Mouse (Mus musculus) spleen, adult 2 months (tissue): ENCODE measurements around the gene Rcc2. TPM values are rescaled to one million over a fixed set of nuclear protein-coding genes. Genes with fewer than 3 reads are reported as not detected.

Source experiments
- DNase-seq, 2 experiments: peaks; one replicate each; pipeline versions ENCODE4 v3.0.0 to v3.0.0-alpha.2; 2012 to 2021; ENCODE audit warnings: low spot score in 2 of 2, low read depth in 1 of 2
- H3K27ac ChIP-seq: fragments of 200-500 bp; 2 replicates; pipeline ENCODE4 v1.5.1; 2012; ENCODE audit warnings: low read length, inconsistent platforms; ENCODE audit not compliant: insufficient read depth
- H3K27me3 ChIP-seq: fragments of 200-500 bp; 2 replicates; pipeline ENCODE4 v1.6.1; 2012; ENCODE audit warnings: mild to moderate bottlenecking, moderate library complexity, low read length, inconsistent platforms; ENCODE audit not compliant: control insufficient read depth, insufficient read depth
- H3K36me3 ChIP-seq: fragments of 200-500 bp; 2 replicates; pipeline ENCODE4 v1.6.1; 2012; ENCODE audit warnings: mild to moderate bottlenecking, low read length, inconsistent platforms; ENCODE audit not compliant: control insufficient read depth, insufficient read depth
- H3K4me1 ChIP-seq: fragments of 200-500 bp; 2 replicates; pipeline ENCODE4 v1.6.1; 2011; ENCODE audit warnings: inconsistent platforms; ENCODE audit not compliant: control insufficient read depth, insufficient read depth, insufficient read length
- H3K4me3 ChIP-seq: fragments of 200-500 bp; 2 replicates; pipeline ENCODE4 v1.5.1; 2011; ENCODE audit warnings: mild to moderate bottlenecking, inconsistent platforms; ENCODE audit not compliant: insufficient read depth, insufficient read length; ENCODE audit errors: extremely low read depth
- CTCF ChIP-seq: fragments of 200-500 bp; IDR thresholded peaks from 2 replicates; pipeline ENCODE4 v1.5.1; 2011; ENCODE audit warnings: mild to moderate bottlenecking, inconsistent platforms; ENCODE audit not compliant: insufficient read depth, insufficient read length, insufficient replicate concordance; ENCODE audit errors: extremely low read depth
- POLR2A ChIP-seq: fragments of 200-500 bp; IDR thresholded peaks from 2 replicates; pipeline ENCODE4 v1.6.1; 2011; ENCODE audit warnings: low read depth, low read length, inconsistent platforms
- WGBS: fragments of 180-500 bp; shearing (Covaris S2); methylation state at CpG from one replicate; pipeline ENCODE4 v1.1.7; 2018; 5-methylcytosine and 5-hydroxymethylcytosine counted together
- polyA plus RNA-seq: library from polyadenylated mRNA; depleted of rRNA; stranded (reverse); fragments of >200 nt; gene quantifications from 2 replicates; pipeline ENCODE4 v1.2.3, GENCODE M21; 2012

Rcc2 gene
- polyA plus RNA-seq, 1 experiment = 86.9 TPM

DNA sequence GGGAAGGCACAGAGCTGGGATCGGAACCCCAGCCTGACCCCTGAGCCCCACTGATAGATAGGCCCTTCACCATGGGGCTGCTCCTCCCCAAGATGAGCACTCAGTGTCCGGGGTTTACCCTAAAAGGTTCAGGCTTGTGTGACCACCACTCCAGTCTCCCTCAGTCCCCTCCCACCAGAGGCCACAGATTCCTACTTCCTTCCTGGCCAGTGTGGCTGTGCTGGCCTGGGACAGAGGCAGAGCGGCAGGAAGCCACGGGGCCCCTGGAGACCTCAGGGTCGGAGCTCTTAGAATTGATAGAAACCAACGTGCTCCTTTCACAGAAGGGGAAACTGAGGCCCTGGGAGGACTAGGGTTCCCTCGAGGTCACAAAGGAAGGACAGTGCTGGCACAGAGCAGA, 37.9 kb upstream of the Rcc2 start:
- H3K4me3 ChIP-seq = no peak overlapping the region
- no peaks in the 10 kb centered on the region for H3K36me3 ChIP-seq
- no peak for TF ChIP-seq CTCF
- TF ChIP-seq POLR2A = no peak
- H3K27ac ChIP-seq = no peak overlapping the region
- no peak for DNase-seq
- no peaks in the 10 kb centered on the region for H3K27me3 ChIP-seq
- WGBS = 15% methylated on average over 7 of the region's 7 CpGs
- no peaks in the 10 kb centered on the region for H3K4me1 ChIP-seq

DNA sequence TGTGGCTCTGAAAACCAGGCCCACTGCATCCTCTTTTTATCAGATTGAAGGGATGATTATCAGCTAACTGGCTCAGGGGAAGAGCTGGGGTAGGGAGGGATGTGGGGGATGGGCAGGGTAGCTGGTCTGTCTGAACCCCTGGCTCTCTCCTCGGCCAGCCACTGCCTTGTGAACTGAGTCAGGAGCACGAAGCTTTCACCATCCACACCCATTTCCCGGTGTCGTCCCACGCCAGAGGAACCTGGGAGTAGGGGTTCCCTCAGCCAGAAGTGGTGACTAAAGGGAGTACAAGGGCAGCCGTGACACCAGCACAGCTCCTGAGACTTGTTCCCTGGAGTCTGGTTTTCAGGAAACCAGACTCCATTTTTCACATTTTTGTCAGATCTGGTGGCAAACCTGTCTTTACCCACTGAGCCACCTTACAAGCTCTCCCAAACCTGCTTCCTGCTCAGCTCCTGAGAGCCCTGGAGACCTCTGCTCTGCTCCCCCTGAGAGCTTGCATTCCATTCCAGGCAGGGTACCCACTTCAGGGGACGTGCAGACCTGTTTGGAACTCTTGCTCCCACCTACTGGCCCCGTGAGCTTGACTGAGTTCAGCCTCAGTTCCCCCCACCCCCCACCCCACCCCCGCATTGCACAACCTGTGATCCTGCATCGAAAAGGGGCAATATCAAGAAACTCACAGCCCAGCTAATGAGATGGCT, 37.3 kb upstream of the Rcc2 start:
- H3K27ac ChIP-seq = no peak overlapping the region
- no peak for DNase-seq
- no peaks in the 10 kb centered on the region for H3K4me1 ChIP-seq
- TF ChIP-seq POLR2A (no peak), CTCF (no peak)
- WGBS = 46% methylated on average over 10 of the region's 10 CpGs
- H3K27me3 ChIP-seq = no peaks in the 10 kb centered on the region
- H3K36me3 ChIP-seq = no peaks in the 10 kb centered on the region
- no peak overlapping the region for H3K4me3 ChIP-seq

DNA sequence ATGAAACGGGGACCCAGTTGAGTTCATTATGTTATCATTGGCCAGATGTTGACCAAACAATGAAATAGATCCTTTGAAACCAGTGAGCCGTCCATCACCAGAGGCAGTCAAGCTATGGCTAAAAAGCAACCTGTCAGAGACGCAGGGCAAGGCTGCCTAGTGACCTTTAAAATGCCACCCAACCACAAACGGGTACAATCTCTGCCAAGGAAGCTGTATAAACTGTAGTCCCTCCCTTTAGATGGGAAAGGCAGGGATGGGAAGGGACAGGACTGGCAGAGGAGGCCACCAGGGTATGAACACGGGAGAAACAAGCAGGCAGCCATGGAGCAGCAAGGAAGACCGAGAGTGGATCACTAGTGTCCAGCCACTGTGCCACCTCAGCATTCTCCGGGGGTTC, 35.3 kb upstream of the Rcc2 start:
- Histone ChIP-seq H3K36me3 (no peaks in the 10 kb centered on the region), H3K27me3 (no peaks in the 10 kb centered on the region), H3K4me3 (no peak overlapping the region), H3K27ac (no peak overlapping the region), H3K4me1 (no peaks in the 10 kb centered on the region)
- TF ChIP-seq POLR2A (no peak), CTCF (no peak)
- DNase-seq = no peak
- 89% methylated on average over 7 of the region's 7 CpGs for WGBS

DNA sequence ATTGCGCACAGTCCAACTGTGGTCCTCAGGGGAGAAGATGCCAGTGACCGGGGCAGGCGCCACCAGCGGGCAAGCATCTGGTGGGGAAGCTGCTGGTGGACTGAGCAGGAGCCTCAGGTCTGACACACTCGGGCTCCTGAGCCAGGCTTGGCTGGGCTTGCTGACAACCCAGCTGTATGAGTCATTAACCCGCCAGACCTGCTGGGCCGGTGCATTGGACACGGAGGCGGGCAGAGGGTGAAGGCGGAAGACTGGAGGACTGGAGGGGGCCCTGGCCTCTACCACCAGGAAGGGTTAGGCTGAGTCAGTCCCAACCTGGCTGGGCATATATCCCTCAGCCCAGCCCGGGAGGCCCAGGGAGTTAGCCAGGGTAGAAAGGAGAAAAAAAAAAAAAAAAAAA, 34.6 kb upstream of the Rcc2 start, which contains the start of gene Arhgef10l:
Arhgef10l (minus strand) TSS at position 253 of the 400 bp plus-strand sequence.
- Histone ChIP-seq H3K27me3 (no peaks in the 10 kb centered on the region), H3K27ac (no peak within 1 kb of the TSS), H3K36me3 (no peaks in the 10 kb centered on the region), H3K4me3 (no peak within 1 kb of the TSS), H3K4me1 (no peaks in the 10 kb centered on the region)
- 70% methylated on average over 11 of the region's 11 CpGs for WGBS
- TF ChIP-seq CTCF (no peak), POLR2A (no peak)
- no peak for DNase-seq

DNA sequence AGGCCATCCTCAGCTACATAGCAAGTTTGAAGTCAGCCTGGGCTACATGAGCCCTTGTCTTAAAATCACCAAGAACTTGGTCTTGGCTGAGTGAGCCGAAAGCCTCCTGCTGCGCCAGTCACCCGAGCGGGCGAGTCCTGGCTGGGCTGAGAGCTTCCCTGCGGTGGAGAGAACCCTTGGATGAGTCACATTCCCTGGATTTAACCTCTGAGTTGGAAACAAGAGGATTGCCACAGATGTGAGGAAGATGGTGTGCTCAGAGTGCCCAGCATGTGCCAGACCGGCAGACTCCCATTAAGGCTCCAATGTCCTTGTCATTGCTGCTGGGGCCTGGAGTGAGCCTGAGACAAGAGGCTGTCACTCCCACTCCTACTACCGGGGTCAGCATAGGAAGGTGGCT, 32.5 kb upstream of the Rcc2 start:
- Histone ChIP-seq H3K4me3 (no peak overlapping the region), H3K36me3 (no peaks in the 10 kb centered on the region), H3K27ac (no peak overlapping the region), H3K27me3 (no peaks in the 10 kb centered on the region), H3K4me1 (no peaks in the 10 kb centered on the region)
- no peak for DNase-seq
- 96% methylated on average over 8 of the region's 8 CpGs for WGBS
- TF ChIP-seq POLR2A (no peak), CTCF (no peak)

DNA sequence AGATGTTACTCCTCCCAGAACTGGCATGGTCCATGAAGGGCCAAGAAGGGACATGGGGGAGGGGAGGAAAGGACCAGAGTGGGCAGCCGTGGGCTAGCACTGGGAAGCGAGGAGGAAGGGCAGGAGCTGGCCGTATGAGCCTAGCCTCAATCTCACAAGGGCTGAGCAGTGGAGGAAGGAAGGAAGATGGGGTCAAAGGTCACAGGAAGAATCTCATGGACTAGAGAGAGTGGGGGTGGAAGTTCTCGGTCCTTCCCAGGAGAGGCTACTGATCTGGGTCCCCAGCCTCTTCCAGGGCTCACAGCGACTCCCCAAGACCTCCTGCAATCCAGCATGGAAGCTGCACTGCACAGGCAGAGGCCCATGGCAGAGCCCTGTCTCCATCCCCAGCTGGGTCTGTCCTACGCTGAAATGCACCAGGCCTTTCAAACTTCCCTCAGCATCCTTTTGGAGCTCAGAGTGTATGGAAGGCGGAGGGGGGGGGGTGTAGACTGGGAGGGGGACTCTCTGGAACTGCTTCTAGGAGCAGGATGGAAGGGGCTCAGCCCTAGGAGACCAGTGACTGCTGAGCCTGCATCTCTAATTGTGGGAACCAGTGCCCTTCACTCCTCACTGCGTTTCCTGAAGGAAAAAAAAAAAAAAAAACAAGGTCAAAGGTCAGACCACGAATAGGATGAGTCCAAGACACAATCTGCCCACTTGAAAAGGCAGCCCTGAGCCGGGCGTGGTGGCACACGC, 26.6 kb upstream of the Rcc2 start:
- no peak for DNase-seq
- Histone ChIP-seq H3K36me3 (no peaks in the 10 kb centered on the region), H3K4me1 (no peaks in the 10 kb centered on the region), H3K4me3 (no peak overlapping the region), H3K27me3 (no peaks in the 10 kb centered on the region), H3K27ac (no peak overlapping the region)
- TF ChIP-seq CTCF (no peak), POLR2A (no peak)
- 64% methylated on average over 12 of the region's 12 CpGs for WGBS
